Mouse (Mus musculus) erythroblast, embryonic 14.5 days (primary cell): ENCODE data around the gene Mpdu1.

Experiments
- GATA1 ChIP-seq: IDR thresholded peaks from 2 replicates; pipeline ENCODE4 v1.6.1; 2012; ENCODE audit warnings: low read length, inconsistent platforms, mixed read lengths
- TAL1 ChIP-seq: IDR thresholded peaks from 3 replicates; pipeline ENCODE4 v1.6.1; 2012; ENCODE audit warnings: low read length, inconsistent platforms, mixed read lengths

GRCm38 (mm10) chr11:69609416-69609815 lies 53.0 kb downstream of the Mpdu1 start:
- TF ChIP-seq GATA1: peak; percentile 48; the same call in 1 of the 2 replicates
- TF ChIP-seq TAL1: no peak
